34 mouse cellular contexts compared by ENCODE assay signal in genomic region chr2:25156177-25156576, GRCm38 (mm10). TPM values are rescaled to one million over a fixed set of nuclear protein-coding genes. Genes with fewer than 3 reads are reported as not detected.
DNase-seq lines count a peak whose midpoint lies in the region; ATAC-seq and TF ChIP-seq lines count a peak whose summit lies in the region.
"Had no signal": no experiment of that assay in that cellular context is flagged by ENCODE, and none has a peak within 500 bp of the region (broad histone marks: within the 10 kb centered on the region; RNA-seq: fewer than 3 reads in every experiment).

No protein-coding gene starts in this region.

- ATAC-seq in liver, embryonic 11.5 days (replicated peaks; ENCODE audit: low FRiP score): no peak
- peak; percentile 82 for ATAC-seq in intestine, embryonic 15.5 days
- peak; percentile 96 for ATAC-seq in intestine, postnatal 0 days
- ATAC-seq: forebrain, embryonic 14.5 days; forebrain, postnatal 0 days; Patski had no signal

- WGBS in liver, adult 2 months: 47% methylated on average over 3 of the region's 3 CpGs
- WGBS in liver, embryonic 11.5 days: 80% methylated on average over 3 of the region's 3 CpGs
- 71% methylated on average over 3 of the region's 3 CpGs for WGBS in intestine, embryonic 15.5 days
- WGBS in intestine, postnatal 0 days: 59% methylated on average over 3 of the region's 3 CpGs
- whole genome bisulfite sequencing in lung, adult 2 months: 83% methylated on average over 3 of the region's 3 CpGs

- H3K4me1 ChIP-seq in liver, adult 2 months (ENCODE audit: control insufficient read depth, insufficient read depth, low read length): peaks cover 5% of the 10 kb centered on the region; the same call in 1 of the 2 replicates
- no peaks in the 10 kb centered on the region for H3K4me1 ChIP-seq in liver, embryonic 11.5 days (replicated peaks; ENCODE audit: control insufficient read depth, insufficient read depth, low read length)
- H3K4me1 ChIP-seq in intestine, embryonic 15.5 days (replicated peaks): no peaks in the 10 kb centered on the region
- H3K4me1 ChIP-seq in intestine, postnatal 0 days (replicated peaks; ENCODE audit: control insufficient read depth, insufficient read depth, low read length): no peaks in the 10 kb centered on the region
- peaks cover 5% of the 10 kb centered on the region for H3K4me1 ChIP-seq in lung, adult 2 months (ENCODE audit: control insufficient read depth, insufficient read depth, low read length)
- H3K4me1 ChIP-seq: embryonic facial prominence, embryonic 12.5 days; embryonic facial prominence, embryonic 15.5 days; hindbrain, embryonic 12.5 days had no signal

- no peak for TF ChIP-seq POLR2A in liver, adult 2 months (IDR thresholded peaks at IDR 0.05; ENCODE audit: extremely low read depth, insufficient read depth, low read length)
- no peak for TF ChIP-seq POLR2A in lung, adult 2 months (IDR thresholded peaks at IDR 0.05; ENCODE audit: borderline replicate concordance, extremely low read depth, low read depth, low read length)

- H3K27me3 ChIP-seq in liver, adult 2 months (ENCODE audit: control insufficient read depth, insufficient read depth, low read length): no peaks in the 10 kb centered on the region
- H3K27me3 ChIP-seq in liver, embryonic 11.5 days (replicated peaks; ENCODE audit: control insufficient read depth, insufficient read depth, low read length): no peaks in the 10 kb centered on the region
- H3K27me3 ChIP-seq in intestine, embryonic 15.5 days (replicated peaks): no peaks in the 10 kb centered on the region
- no peaks in the 10 kb centered on the region for H3K27me3 ChIP-seq in intestine, postnatal 0 days (replicated peaks; ENCODE audit: control insufficient read depth, insufficient read depth, low read length)
- H3K27me3 ChIP-seq: embryonic facial prominence, embryonic 12.5 days; embryonic facial prominence, embryonic 15.5 days; hindbrain, embryonic 12.5 days; Patski had no signal

- peak overlapping the region; percentile 14; the same call in 1 of the 2 replicates for H3K27ac ChIP-seq in liver, adult 2 months (replicated peaks; ENCODE audit: insufficient read depth, low read depth, low read length)
- no peak overlapping the region for H3K27ac ChIP-seq in liver, embryonic 11.5 days (ENCODE audit: low read depth, low read length)
- H3K27ac ChIP-seq in intestine, embryonic 15.5 days: no peak overlapping the region
- H3K27ac ChIP-seq in intestine, postnatal 0 days (ENCODE audit: low read depth, low read length): peak overlapping the region; percentile 77
- H3K27ac ChIP-seq: embryonic facial prominence, embryonic 12.5 days; embryonic facial prominence, embryonic 15.5 days; hindbrain, embryonic 12.5 days had no signal

- DNase-seq in liver, adult 2 months (ENCODE audit: extremely low read depth, low read depth, low spot score): peak; percentile 86
- no peak for DNase-seq in liver, embryonic 11.5 days (ENCODE audit: low spot score)
- peak; percentile 59 for DNase-seq in yolk sac, embryonic 10.5 days (ENCODE audit: low spot score)
- DNase-seq in lung, adult 2 months: no peak
- DNase-seq in ovary, postnatal 10 days (ENCODE audit: low spot score): no peak
- DNase-seq: adrenal gland, postnatal 10 days; adrenal gland, postnatal 36 days; B cell, adult 2 months; cerebellum, adult 11 months; cerebellum, adult 2 months; cerebellum, adult 9-11 months; cerebellum, postnatal 25 days; forebrain, postnatal 0 days; gastrocnemius, adult 2 months; gastrocnemius, postnatal 14 days had no signal

- no peak overlapping the region for H3K4me2 ChIP-seq in liver, embryonic 11.5 days
- H3K4me2 ChIP-seq in intestine, embryonic 15.5 days (replicated peaks): no peak overlapping the region
- H3K4me2 ChIP-seq in intestine, postnatal 0 days (replicated peaks; ENCODE audit: low read depth): no peak overlapping the region
- H3K4me2 ChIP-seq: embryonic facial prominence, embryonic 12.5 days; embryonic facial prominence, embryonic 15.5 days; heart, embryonic 11.5 days; hindbrain, embryonic 12.5 days had no signal

- TF ChIP-seq CTCF in liver, adult 2 months (IDR thresholded peaks at IDR 0.05; ENCODE audit: low read depth, low read length): no peak
- no peak for TF ChIP-seq CTCF in intestine, postnatal 0 days (IDR thresholded peaks at IDR 0.05; ENCODE audit: low read depth)
- no peak for TF ChIP-seq CTCF in lung, adult 2 months (IDR thresholded peaks at IDR 0.05; ENCODE audit: insufficient read depth, low read length)

- H3K79me2 ChIP-seq in liver, adult 2 months (ENCODE audit: control insufficient read depth, insufficient read depth, low read length): no peaks in the 10 kb centered on the region

- H3K9me3 ChIP-seq in liver, embryonic 11.5 days (ENCODE audit: control insufficient read depth, low read length): no peaks in the 10 kb centered on the region
- no peaks in the 10 kb centered on the region for H3K9me3 ChIP-seq in intestine, embryonic 15.5 days
- H3K9me3 ChIP-seq in intestine, postnatal 0 days (ENCODE audit: control insufficient read depth): no peaks in the 10 kb centered on the region
- H3K9me3 ChIP-seq: embryonic facial prominence, embryonic 12.5 days; embryonic facial prominence, embryonic 15.5 days; G1E; hindbrain, embryonic 12.5 days had no signal

- no peak overlapping the region for H3K9ac ChIP-seq in liver, adult 2 months (ENCODE audit: low read depth, low read length)
- no peak overlapping the region for H3K9ac ChIP-seq in liver, embryonic 11.5 days (ENCODE audit: low read depth, low read length)
- H3K9ac ChIP-seq in intestine, embryonic 15.5 days: no peak overlapping the region
- H3K9ac ChIP-seq in intestine, postnatal 0 days (ENCODE audit: low read depth, low read length): no peak overlapping the region
- H3K9ac ChIP-seq: embryonic facial prominence, embryonic 12.5 days; embryonic facial prominence, embryonic 15.5 days; forebrain, postnatal 0 days; hindbrain, embryonic 12.5 days had no signal

- no peaks in the 10 kb centered on the region for H3K36me3 ChIP-seq in liver, adult 2 months (ENCODE audit: control insufficient read depth, insufficient read depth, low read length)
- no peaks in the 10 kb centered on the region for H3K36me3 ChIP-seq in liver, embryonic 11.5 days (ENCODE audit: control insufficient read depth, insufficient read depth, low read length)
- H3K36me3 ChIP-seq in intestine, embryonic 15.5 days: no peaks in the 10 kb centered on the region
- H3K36me3 ChIP-seq in intestine, postnatal 0 days (ENCODE audit: control insufficient read depth, insufficient read depth): no peaks in the 10 kb centered on the region
- H3K36me3 ChIP-seq: embryonic facial prominence, embryonic 12.5 days; embryonic facial prominence, embryonic 15.5 days; G1E; hindbrain, embryonic 12.5 days had no signal

- H3K4me3 ChIP-seq in liver, adult 2 months (ENCODE audit: insufficient read depth, low read depth, low read length): no peak overlapping the region
- H3K4me3 ChIP-seq in liver, embryonic 11.5 days (ENCODE audit: low read depth, low read length): no peak overlapping the region
- no peak overlapping the region for H3K4me3 ChIP-seq in intestine, embryonic 15.5 days (replicated peaks)
- no peak overlapping the region for H3K4me3 ChIP-seq in intestine, postnatal 0 days (ENCODE audit: low read depth, low read length)
- no peak overlapping the region for H3K4me3 ChIP-seq in lung, adult 2 months (replicated peaks; ENCODE audit: extremely low read depth, low read depth, low read length)
- H3K4me3 ChIP-seq: embryonic facial prominence, embryonic 12.5 days; embryonic facial prominence, embryonic 15.5 days; gastrocnemius, adult 2 months; hindbrain, embryonic 12.5 days had no signal

RNA-seq across cellular contexts. Expression of gene Nrarp, which starts 24.4 kb away (rescaled TPM):
- 0.74 and 2.1 TPM in 2 replicates for total RNA-seq in liver, adult 2 months (2014; rRNA removed)
- 1.5 and 1.6 TPM in 2 replicates for polyA plus RNA-seq in liver, adult 2 months (2012; rRNA removed)
- polyA plus RNA-seq in liver, embryonic 11.5 days (2014; fragmentation: Nextera tagmentation; extraction: Ambion mirVana): 6.5 and 7.6 TPM in 2 replicates
- polyA plus RNA-seq in intestine, embryonic 15.5 days (2015; fragmentation: Nextera tagmentation; extraction: Ambion mirVana): 14.3 and 19.3 TPM in 2 replicates
- 15.9 and 16.5 TPM in 2 replicates for polyA plus RNA-seq in intestine, postnatal 0 days (2015; fragmentation: Nextera tagmentation; extraction: Ambion mirVana)
- 46.0 and 69.2 TPM in 2 replicates for polyA plus RNA-seq in lung, adult 2 months (2012; rRNA removed)
- polyA plus RNA-seq: G1E had no signal

RNA-seq across cellular contexts. Expression of gene Tor4a, which starts 40.5 kb away (rescaled TPM):
- 4.6 TPM in 2 replicates for total RNA-seq in liver, adult 2 months (2014; rRNA removed)
- 4.3 and 7.0 TPM in 2 replicates for polyA plus RNA-seq in liver, adult 2 months (2012; rRNA removed)
- 12.1 and 13.1 TPM in 2 replicates for polyA plus RNA-seq in liver, embryonic 11.5 days (2014; fragmentation: Nextera tagmentation; extraction: Ambion mirVana)
- polyA plus RNA-seq in intestine, embryonic 15.5 days (2015; fragmentation: Nextera tagmentation; extraction: Ambion mirVana): 16.4 and 18.5 TPM in 2 replicates
- polyA plus RNA-seq in intestine, postnatal 0 days (2015; fragmentation: Nextera tagmentation; extraction: Ambion mirVana): 12.0 and 12.6 TPM in 2 replicates
- polyA plus RNA-seq in lung, adult 2 months (2012; rRNA removed): 52.8 and 54.9 TPM in 2 replicates

RNA-seq across cellular contexts. Expression of gene Nelfb, which starts 55.1 kb away (rescaled TPM):
- 18.4 and 19.1 TPM in 2 replicates for total RNA-seq in liver, adult 2 months (2014; rRNA removed)
- 22.4 and 27.5 TPM in 2 replicates for polyA plus RNA-seq in liver, adult 2 months (2012; rRNA removed)
- polyA plus RNA-seq in liver, embryonic 11.5 days (2014; fragmentation: Nextera tagmentation; extraction: Ambion mirVana): 85.3 and 86.3 TPM in 2 replicates
- polyA plus RNA-seq in intestine, embryonic 15.5 days (2015; fragmentation: Nextera tagmentation; extraction: Ambion mirVana): 94.8 and 106 TPM in 2 replicates
- polyA plus RNA-seq in intestine, postnatal 0 days (2015; fragmentation: Nextera tagmentation; extraction: Ambion mirVana): 41.4 and 45.6 TPM in 2 replicates
- polyA plus RNA-seq in lung, adult 2 months (2012; rRNA removed): 58.0 and 94.5 TPM in 2 replicates

RNA-seq across cellular contexts. Expression of gene Stpg3, which starts 58.3 kb away (rescaled TPM):
- total RNA-seq in liver, adult 2 months (2014; rRNA removed): not detected in 2 replicates
- polyA plus RNA-seq in liver, adult 2 months (2012; rRNA removed): not detected in 2 replicates
- polyA plus RNA-seq in liver, embryonic 11.5 days (2014; fragmentation: Nextera tagmentation; extraction: Ambion mirVana): 0.29 TPM in 1 of 2 replicates, not detected in the other
- not detected in 2 replicates for polyA plus RNA-seq in intestine, embryonic 15.5 days (2015; fragmentation: Nextera tagmentation; extraction: Ambion mirVana)
- polyA plus RNA-seq in intestine, postnatal 0 days (2015; fragmentation: Nextera tagmentation; extraction: Ambion mirVana): not detected in 2 replicates
- not detected in 2 replicates for polyA plus RNA-seq in lung, adult 2 months (2012; rRNA removed)
- total RNA-seq: adrenal gland, adult 18-20 months; adrenal gland, postnatal 10 days; adrenal gland, postnatal 36 days; CH12.LX; common myeloid progenitor, adult 5-6 weeks; forebrain, postnatal 0 days; G1E; gastrocnemius, adult 2 months; gastrocnemius, postnatal 14 days; gastrocnemius, postnatal 4 days; heart, adult 8-10 months; heart, postnatal 25 days; hematopoietic stem cell, adult 5-6 weeks had no signal
- polyA plus RNA-seq: cerebellum, adult 2 months; embryonic facial prominence, embryonic 12.5 days; embryonic facial prominence, embryonic 15.5 days; forebrain, embryonic 11.5 days; forebrain, embryonic 14.5 days; forebrain, postnatal 0 days; G1E; heart, embryonic 11.5 days; heart, embryonic 14.5 days; heart, postnatal 0 days; hindbrain, embryonic 12.5 days had no signal

Comparison
In these comparisons a context has a peak if more than half of its experiments do, and no peak if none do; other contexts are left out.
1. DNase-seq: peak in liver, adult 2 months (single experiment) and yolk sac, embryonic 10.5 days (single experiment); none in liver, embryonic 11.5 days (single experiment), lung, adult 2 months (single experiment) and ovary, postnatal 10 days (single experiment).
2. H3K27ac ChIP-seq: peak in liver, adult 2 months (single experiment) and intestine, postnatal 0 days (single experiment); none in liver, embryonic 11.5 days (single experiment) and intestine, embryonic 15.5 days (single experiment).